Mouse (Mus musculus): ENCODE data around the gene Fbxo46.

Fbxo46 gene

DNA sequence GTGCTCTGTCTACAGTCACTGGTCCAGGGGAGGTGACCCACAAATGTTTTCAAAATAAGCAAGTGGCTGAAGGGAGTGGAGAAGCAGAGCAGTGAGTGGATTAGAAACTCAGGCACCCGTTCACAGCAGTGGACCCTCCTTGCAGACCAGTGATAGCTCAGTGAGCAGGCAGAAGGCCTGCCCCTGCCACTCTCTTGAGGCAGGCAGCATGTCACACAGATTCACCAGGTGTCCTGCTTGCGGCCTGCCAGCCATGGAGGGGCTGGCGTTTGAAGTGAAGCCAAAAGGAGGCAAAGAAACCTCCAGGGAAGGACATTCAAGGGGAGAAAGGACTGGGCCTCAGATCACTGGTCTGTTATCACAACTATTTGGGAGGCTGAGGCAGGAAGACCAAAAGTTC, 40.9 kb upstream of the Fbxo46 start:
- H3K9me3 ChIP-seq (ENCODE audit: low read length) = no peaks in the 10 kb centered on the region
- no peak overlapping the region for H3K4me3 ChIP-seq (replicated peaks; ENCODE audit: low read length)
- no peaks in the 10 kb centered on the region for H3K27me3 ChIP-seq (ENCODE audit: insufficient read depth, low read length)
- no peak for TF ChIP-seq NANOG (IDR thresholded peaks at IDR 0.05; ENCODE audit: borderline replicate concordance, low read length)
- TF ChIP-seq CTCF (conservative IDR thresholded peaks at IDR 0.05; ENCODE audit: low read length) = no peak
- TF ChIP-seq POU5F1 (IDR thresholded peaks at IDR 0.05; ENCODE audit: borderline replicate concordance, low read length) = no peak
- H3K4me1 ChIP-seq (replicated peaks; ENCODE audit: low read depth, low read length) = peaks cover 86% of the 10 kb centered on the region
- H3K36me3 ChIP-seq (ENCODE audit: insufficient read depth, low read length) = peaks cover 58% of the 10 kb centered on the region

DNA sequence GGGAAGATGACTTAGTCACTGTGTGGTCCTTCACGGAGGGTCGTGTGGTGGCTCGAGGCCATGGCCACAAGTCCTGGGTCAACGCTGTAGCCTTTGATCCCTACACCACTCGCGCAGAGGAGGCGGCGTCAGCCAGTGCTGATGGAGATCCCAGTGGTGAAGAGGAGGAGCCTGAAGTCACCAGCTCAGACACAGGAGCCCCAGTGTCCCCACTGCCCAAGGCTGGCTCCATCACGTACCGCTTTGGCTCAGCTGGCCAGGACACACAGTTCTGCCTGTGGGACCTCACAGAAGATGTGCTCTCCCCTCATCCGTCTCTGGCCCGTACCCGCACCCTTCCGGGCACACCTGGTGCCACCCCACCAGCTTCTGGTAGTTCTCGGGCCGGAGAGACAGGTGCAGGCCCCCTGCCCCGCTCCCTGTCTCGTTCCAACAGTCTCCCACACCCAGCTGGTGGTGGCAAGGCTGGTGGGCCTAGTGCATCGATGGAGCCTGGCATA, 39.2 kb upstream of the Fbxo46 start:
- H3K27me3 ChIP-seq (ENCODE audit: insufficient read depth, low read length) = no peaks in the 10 kb centered on the region
- peak overlapping the region; percentile 43 for H3K4me3 ChIP-seq (replicated peaks; ENCODE audit: low read length)
- peaks cover 91% of the 10 kb centered on the region for H3K4me1 ChIP-seq (replicated peaks; ENCODE audit: low read depth, low read length)
- H3K36me3 ChIP-seq (ENCODE audit: insufficient read depth, low read length) = peaks cover 63% of the 10 kb centered on the region
- no peaks in the 10 kb centered on the region for H3K9me3 ChIP-seq (ENCODE audit: low read length)
- TF ChIP-seq NANOG (IDR thresholded peaks at IDR 0.05; ENCODE audit: borderline replicate concordance, low read length) (no peak), POU5F1 (IDR thresholded peaks at IDR 0.05; ENCODE audit: borderline replicate concordance, low read length) (no peak), CTCF (conservative IDR thresholded peaks at IDR 0.05; ENCODE audit: low read length) (no peak)

DNA sequence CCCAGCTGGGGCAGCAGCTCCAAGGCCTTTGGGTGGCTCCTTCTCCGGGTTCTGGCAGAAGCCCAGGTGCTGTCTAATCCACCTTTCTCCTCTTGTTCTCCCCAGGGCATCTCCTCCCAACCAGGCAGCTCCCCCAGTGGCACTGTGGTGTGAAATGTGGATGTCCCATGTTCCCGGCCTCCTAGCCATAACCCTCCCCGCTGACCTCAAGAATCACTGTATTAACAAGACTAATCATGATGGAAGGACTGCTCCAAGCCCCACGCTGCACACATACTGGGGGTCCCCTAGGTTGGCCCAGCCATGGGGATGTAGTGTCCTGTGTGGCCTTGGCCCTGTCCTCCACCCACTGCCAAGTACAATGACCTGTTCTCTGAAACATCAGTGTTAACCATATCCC, 37.5 kb upstream of the Fbxo46 start:
- peaks cover 98% of the 10 kb centered on the region for H3K4me1 ChIP-seq (replicated peaks; ENCODE audit: low read depth, low read length)
- H3K36me3 ChIP-seq (ENCODE audit: insufficient read depth, low read length) = peaks cover 65% of the 10 kb centered on the region
- no peaks in the 10 kb centered on the region for H3K27me3 ChIP-seq (ENCODE audit: insufficient read depth, low read length)
- TF ChIP-seq NANOG (IDR thresholded peaks at IDR 0.05; ENCODE audit: borderline replicate concordance, low read length) (no peak), POU5F1 (IDR thresholded peaks at IDR 0.05; ENCODE audit: borderline replicate concordance, low read length) (no peak), CTCF (conservative IDR thresholded peaks at IDR 0.05; ENCODE audit: low read length) (no peak)
- H3K4me3 ChIP-seq (replicated peaks; ENCODE audit: low read length) = no peak overlapping the region
- H3K9me3 ChIP-seq (ENCODE audit: low read length) = no peaks in the 10 kb centered on the region

DNA sequence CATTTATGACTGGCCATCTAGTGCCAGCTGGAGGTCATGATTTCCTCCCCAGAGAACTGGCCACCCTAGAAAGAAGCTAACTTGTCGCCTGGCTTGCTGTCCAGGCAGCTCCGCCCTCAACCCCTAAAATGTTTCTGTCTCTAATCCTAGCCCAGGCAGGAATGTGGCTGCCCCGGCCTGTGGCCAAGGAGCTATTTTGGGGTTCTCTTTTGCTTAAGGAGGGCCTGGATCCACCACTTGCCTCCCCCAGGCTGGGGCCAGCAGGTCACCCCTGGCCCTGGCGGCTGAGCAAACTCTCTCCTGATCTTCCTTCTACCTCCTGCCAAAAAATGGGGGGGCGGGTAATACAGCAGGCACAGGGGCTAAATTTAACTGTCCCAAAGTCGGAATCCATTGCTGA, 36.6 kb upstream of the Fbxo46 start:
- TF ChIP-seq CTCF (conservative IDR thresholded peaks at IDR 0.05; ENCODE audit: low read length) (no peak), NANOG (IDR thresholded peaks at IDR 0.05; ENCODE audit: borderline replicate concordance, low read length) (no peak), POU5F1 (IDR thresholded peaks at IDR 0.05; ENCODE audit: borderline replicate concordance, low read length) (no peak)
- Histone ChIP-seq H3K36me3 (ENCODE audit: insufficient read depth, low read length) (peaks cover 67% of the 10 kb centered on the region), H3K27me3 (ENCODE audit: insufficient read depth, low read length) (no peaks in the 10 kb centered on the region), H3K4me3 (replicated peaks; ENCODE audit: low read length) (no peak overlapping the region), H3K4me1 (replicated peaks; ENCODE audit: low read depth, low read length) (peaks cover 98% of the 10 kb centered on the region), H3K9me3 (ENCODE audit: low read length) (no peaks in the 10 kb centered on the region)

DNA sequence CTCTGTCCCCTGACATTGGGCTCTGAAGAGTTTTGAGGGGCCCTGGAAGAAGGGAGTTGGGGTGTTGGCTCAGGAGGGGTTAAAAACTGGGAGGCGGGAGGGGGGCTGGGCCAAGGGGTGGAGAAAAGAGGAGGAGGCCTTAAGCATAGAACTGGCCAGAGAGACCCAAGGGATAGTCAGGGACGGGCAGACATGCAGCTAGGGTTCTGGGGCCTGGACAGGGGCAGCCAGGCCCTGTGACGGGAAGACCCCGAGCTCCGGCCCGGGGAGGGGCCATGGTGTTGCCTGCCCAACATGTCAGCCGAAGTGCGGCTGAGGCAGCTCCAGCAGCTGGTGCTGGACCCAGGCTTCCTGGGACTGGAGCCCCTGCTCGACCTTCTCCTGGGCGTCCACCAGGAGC, 36.0 kb upstream of the Fbxo46 start, which contains the start of gene Dmpk:
Gene Dmpk (plus strand): TSS at position 149 of the 400 bp plus-strand sequence.
- H3K27me3 ChIP-seq (ENCODE audit: insufficient read depth, low read length) = no peaks in the 10 kb centered on the region
- TF ChIP-seq CTCF (conservative IDR thresholded peaks at IDR 0.05; ENCODE audit: low read length) (no peak), NANOG (IDR thresholded peaks at IDR 0.05; ENCODE audit: borderline replicate concordance, low read length) (no peak), POU5F1 (IDR thresholded peaks at IDR 0.05; ENCODE audit: borderline replicate concordance, low read length) (no peak)
- H3K4me1 ChIP-seq (replicated peaks; ENCODE audit: low read depth, low read length) = peaks cover 98% of the 10 kb centered on the region
- H3K9me3 ChIP-seq (ENCODE audit: low read length) = no peaks in the 10 kb centered on the region
- peak within 1 kb of the TSS; percentile 48 for H3K4me3 ChIP-seq (replicated peaks; ENCODE audit: low read length)
- H3K36me3 ChIP-seq (ENCODE audit: insufficient read depth, low read length) = peaks cover 67% of the 10 kb centered on the region

DNA sequence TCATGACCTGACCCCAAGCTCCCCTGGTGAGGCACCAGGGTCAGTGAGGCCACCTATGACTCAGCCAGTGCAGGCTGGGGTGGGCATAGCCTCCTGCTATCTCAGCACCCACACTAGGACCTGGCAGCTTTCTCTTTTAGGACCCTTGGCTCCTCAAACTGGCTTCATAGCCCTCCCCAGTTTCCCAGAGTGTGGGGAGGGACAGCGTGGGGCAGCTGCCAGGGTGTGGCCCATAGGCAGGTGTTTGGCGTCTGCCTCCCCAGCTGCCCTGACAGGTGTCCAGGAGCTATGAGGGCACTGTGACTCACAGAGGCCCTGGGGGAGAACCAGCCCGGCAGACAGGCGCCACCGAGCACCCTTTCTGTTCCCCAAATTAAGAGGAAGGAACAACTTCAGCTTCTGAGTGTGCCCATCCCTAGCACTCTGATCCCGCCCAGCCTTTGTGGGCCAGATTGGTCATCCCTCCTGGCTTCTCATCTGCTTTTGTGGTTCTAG, 35.3 kb upstream of the Fbxo46 start:
- TF ChIP-seq NANOG (IDR thresholded peaks at IDR 0.05; ENCODE audit: borderline replicate concordance, low read length) (no peak), CTCF (conservative IDR thresholded peaks at IDR 0.05; ENCODE audit: low read length) (no peak), POU5F1 (IDR thresholded peaks at IDR 0.05; ENCODE audit: borderline replicate concordance, low read length) (no peak)
- Histone ChIP-seq H3K36me3 (ENCODE audit: insufficient read depth, low read length) (peaks cover 66% of the 10 kb centered on the region), H3K4me1 (replicated peaks; ENCODE audit: low read depth, low read length) (peaks cover 97% of the 10 kb centered on the region), H3K27me3 (ENCODE audit: insufficient read depth, low read length) (no peaks in the 10 kb centered on the region), H3K4me3 (replicated peaks; ENCODE audit: low read length) (peak overlapping the region; percentile 48; the same call in 1 of the 2 replicates), H3K9me3 (ENCODE audit: low read length) (no peaks in the 10 kb centered on the region)

DNA sequence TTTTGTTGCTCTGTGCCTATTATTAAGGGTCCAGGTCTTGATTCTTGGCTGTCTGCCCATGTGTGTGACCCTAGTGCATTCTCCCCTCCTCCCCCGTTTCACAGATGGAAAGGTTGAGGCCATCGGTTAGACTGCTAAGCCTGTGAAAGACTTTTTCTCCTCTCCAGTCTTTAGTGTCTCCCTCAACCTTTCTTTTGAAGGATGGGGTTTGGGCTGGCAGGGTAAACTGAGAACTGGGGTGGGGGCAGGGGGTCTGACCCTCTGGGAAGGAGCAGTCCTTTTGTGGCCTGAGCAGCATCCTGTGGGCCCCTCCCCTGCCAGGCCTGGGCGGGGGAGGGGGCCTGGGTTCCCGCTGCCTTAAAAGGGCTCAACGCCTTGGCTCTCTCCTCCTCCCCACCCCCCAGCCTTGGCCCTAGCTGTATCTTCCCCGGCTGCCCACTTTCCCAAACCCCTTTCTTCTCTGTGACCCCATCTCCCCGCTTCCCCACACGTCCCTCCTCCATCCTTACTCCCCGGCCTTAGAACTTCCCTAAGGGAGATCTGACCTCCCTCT, 34.7 kb upstream of the Fbxo46 start:
- peaks cover 66% of the 10 kb centered on the region for H3K36me3 ChIP-seq (ENCODE audit: insufficient read depth, low read length)
- H3K4me1 ChIP-seq (replicated peaks; ENCODE audit: low read depth, low read length) = peaks cover 90% of the 10 kb centered on the region
- H3K4me3 ChIP-seq (replicated peaks; ENCODE audit: low read length) = peak overlapping the region; percentile 48; the same call in 1 of the 2 replicates
- no peaks in the 10 kb centered on the region for H3K9me3 ChIP-seq (ENCODE audit: low read length)
- no peaks in the 10 kb centered on the region for H3K27me3 ChIP-seq (ENCODE audit: insufficient read depth, low read length)
- TF ChIP-seq NANOG (IDR thresholded peaks at IDR 0.05; ENCODE audit: borderline replicate concordance, low read length) (no peak), POU5F1 (IDR thresholded peaks at IDR 0.05; ENCODE audit: borderline replicate concordance, low read length) (no peak), CTCF (conservative IDR thresholded peaks at IDR 0.05; ENCODE audit: low read length) (no peak)

DNA sequence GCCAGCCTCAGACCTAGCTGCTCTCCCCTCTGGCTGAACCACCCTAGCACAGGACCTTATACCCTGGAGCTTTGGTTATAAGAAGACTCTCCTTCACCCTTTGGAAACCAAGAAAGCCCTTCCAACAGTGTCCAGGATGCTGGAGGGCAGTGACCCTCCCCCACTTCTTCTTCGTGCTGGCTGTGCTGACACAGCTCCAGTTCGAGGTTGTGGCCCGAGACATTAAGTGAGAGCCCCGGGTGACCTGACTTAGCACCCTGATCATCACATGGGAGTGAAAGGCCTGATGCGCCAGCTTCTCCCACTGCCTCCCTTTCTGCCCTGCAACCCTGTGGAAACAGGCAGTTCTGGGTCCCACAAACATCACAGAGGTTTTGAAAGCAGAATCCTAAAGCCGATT, 34.2 kb upstream of the Fbxo46 start:
- TF ChIP-seq CTCF (conservative IDR thresholded peaks at IDR 0.05; ENCODE audit: low read length) (no peak), NANOG (IDR thresholded peaks at IDR 0.05; ENCODE audit: borderline replicate concordance, low read length) (no peak), POU5F1 (IDR thresholded peaks at IDR 0.05; ENCODE audit: borderline replicate concordance, low read length) (no peak)
- Histone ChIP-seq H3K36me3 (ENCODE audit: insufficient read depth, low read length) (peaks cover 66% of the 10 kb centered on the region), H3K27me3 (ENCODE audit: insufficient read depth, low read length) (0 out of 2 replicates have a peak, but pooled peaks cover 1% of the 10 kb centered on the region), H3K4me3 (replicated peaks; ENCODE audit: low read length) (peak overlapping the region; percentile 48), H3K4me1 (replicated peaks; ENCODE audit: low read depth, low read length) (peaks cover 89% of the 10 kb centered on the region), H3K9me3 (ENCODE audit: low read length) (no peaks in the 10 kb centered on the region)
